Mouse (Mus musculus) CH12.LX (cell line): ENCODE data around the gene Arl15. TPM values are rescaled to one million over a fixed set of nuclear protein-coding genes. Genes with fewer than 3 reads are reported as not detected.

Experiments
- DNase-seq: peaks from one replicate; pipeline ENCODE4 v3.0.0-alpha.2; 2013; ENCODE audit errors: extremely low read depth
- H3K27ac ChIP-seq: 2 replicates; pipeline ENCODE4 v1.5.1; 2012; ENCODE audit warnings: low read depth, mild to moderate bottlenecking, control low read depth, moderate library complexity; ENCODE audit not compliant: insufficient read depth
- H3K27me3 ChIP-seq: replicated peaks from 2 replicates; pipeline ENCODE3; 2012; ENCODE audit warnings: inconsistent platforms
- H3K36me3 ChIP-seq, 2 experiments: replicated peaks in 1 of 2; 2 replicates each; pipeline versions ENCODE3 to v1.6.1; 2012; ENCODE audit warnings: inconsistent platforms in 1 of 2, low read length in 1 of 2, mild to moderate bottlenecking in 1 of 2, mixed read lengths in 1 of 2, moderate library complexity in 1 of 2; ENCODE audit not compliant: control insufficient read depth in 1 of 2, insufficient read depth in 1 of 2
- H3K4me1 ChIP-seq, 2 experiments: 2 replicates each; pipeline ENCODE4 v1.6.1; 2012; ENCODE audit warnings: inconsistent platforms in 1 of 2, moderate library complexity in 1 of 2; ENCODE audit not compliant: insufficient read depth in 2 of 2, control insufficient read depth in 1 of 2
- H3K4me2 ChIP-seq: 2 replicates; pipeline ENCODE4 v1.6.1; 2012; ENCODE audit warnings: low read depth, mild to moderate bottlenecking, control low read depth; ENCODE audit not compliant: poor library complexity, insufficient read depth, severe bottlenecking
- H3K4me3 ChIP-seq, 3 experiments: fragments of 150-350 bp in 1 of 3; sonication (generic) in 1 of 3; replicated peaks in 1 of 3; 2 replicates each; pipeline versions ENCODE3 to v1.5.1; 2011 to 2012; ENCODE audit warnings: low read depth in 2 of 3, low read length in 2 of 3, mild to moderate bottlenecking in 2 of 3, moderate library complexity in 2 of 3, control low read depth in 1 of 3, improper control_type of control experiment in 1 of 3, inconsistent platforms in 1 of 3, mixed read lengths in 1 of 3; ENCODE audit not compliant: poor library complexity in 1 of 3
- H3K79me2 ChIP-seq: replicated peaks from 2 replicates; pipeline ENCODE4 v1.6.1; 2012; ENCODE audit warnings: mild to moderate bottlenecking, moderate library complexity; ENCODE audit not compliant: control insufficient read depth, poor library complexity, insufficient read depth, severe bottlenecking; ENCODE audit errors: extremely low read depth
- H3K9ac ChIP-seq: 2 replicates; pipeline ENCODE4 v1.6.1; 2012; ENCODE audit warnings: low read depth, mild to moderate bottlenecking, control low read depth, moderate library complexity; ENCODE audit not compliant: insufficient read depth
- H3K9me3 ChIP-seq: replicated peaks from 2 replicates; pipeline ENCODE3; 2012; ENCODE audit warnings: low read length, inconsistent platforms, mixed read lengths
- BHLHE40 ChIP-seq: IDR thresholded peaks from 2 replicates; pipeline ENCODE4 v1.6.1; 2011; ENCODE audit warnings: mild to moderate bottlenecking, low read depth, low read length, improper control_type of control experiment
- CHD1 ChIP-seq: IDR thresholded peaks from 2 replicates; pipeline ENCODE4 v1.6.1; 2012; ENCODE audit warnings: low read depth, low read length, improper control_type of control experiment, inconsistent platforms
- CTCF ChIP-seq, 2 experiments: IDR thresholded peaks in 1 of 2; conservative IDR thresholded peaks in 1 of 2; 2 replicates each; pipeline ENCODE4 v1.5.1; 2011 to 2012; ENCODE audit warnings: low read depth in 2 of 2, low read length in 2 of 2, improper control_type of control experiment in 1 of 2, inconsistent platforms in 1 of 2, mild to moderate bottlenecking in 1 of 2, moderate library complexity in 1 of 2
- E2F4 ChIP-seq: IDR thresholded peaks from 2 replicates; pipeline ENCODE4 v1.6.1; 2011; ENCODE audit warnings: low read depth, low read length, improper control_type of control experiment; ENCODE audit not compliant: insufficient replicate concordance
- EP300 ChIP-seq: IDR thresholded peaks from 2 replicates; pipeline ENCODE4 v1.6.1; 2011; ENCODE audit warnings: low read length, improper control_type of control experiment
- ETS1 ChIP-seq: conservative IDR thresholded peaks from 2 replicates; pipeline ENCODE4 v1.6.1; 2012; ENCODE audit warnings: low read depth, mild to moderate bottlenecking, inconsistent platforms, low read length, improper control_type of control experiment, moderate library complexity
- GABPA ChIP-seq: IDR thresholded peaks from 2 replicates; pipeline ENCODE4 v1.6.1; 2012; ENCODE audit warnings: low read depth, low read length, improper control_type of control experiment, inconsistent platforms; ENCODE audit not compliant: insufficient replicate concordance
- IRF4 ChIP-seq: IDR thresholded peaks from 2 replicates; pipeline ENCODE4 v1.6.1; 2014; ENCODE audit warnings: low read depth, mild to moderate bottlenecking, inconsistent platforms, low read length, improper control_type of control experiment
- JUN ChIP-seq: IDR thresholded peaks from 2 replicates; pipeline ENCODE4 v1.6.1; 2011; ENCODE audit warnings: low read depth, mild to moderate bottlenecking, low read length, improper control_type of control experiment, moderate library complexity; ENCODE audit not compliant: insufficient read depth
- JUND ChIP-seq: conservative IDR thresholded peaks from 2 replicates; pipeline ENCODE4 v1.6.1; 2011; ENCODE audit warnings: low read depth, low read length, improper control_type of control experiment
- MAFK ChIP-seq: IDR thresholded peaks from 2 replicates; pipeline ENCODE4 v1.6.1; 2011; ENCODE audit warnings: low read length, improper control_type of control experiment; ENCODE audit not compliant: insufficient replicate concordance
- MAX ChIP-seq: IDR thresholded peaks from 2 replicates; pipeline ENCODE4 v1.6.1; 2011; ENCODE audit warnings: low read length, improper control_type of control experiment
- MAZ ChIP-seq: IDR thresholded peaks from 2 replicates; pipeline ENCODE4 v1.6.1; 2012; ENCODE audit warnings: low read depth, mild to moderate bottlenecking, inconsistent platforms, low read length, improper control_type of control experiment, moderate library complexity
- MEF2A ChIP-seq: IDR thresholded peaks from 2 replicates; pipeline ENCODE4 v1.6.1; 2014; ENCODE audit warnings: low read depth, mild to moderate bottlenecking, inconsistent platforms, low read length, improper control_type of control experiment, borderline replicate concordance
- MXI1 ChIP-seq: IDR thresholded peaks from 2 replicates; pipeline ENCODE4 v1.6.1; 2011; ENCODE audit warnings: mild to moderate bottlenecking, low read depth, low read length, improper control_type of control experiment
- PAX5 ChIP-seq: IDR thresholded peaks from 2 replicates; pipeline ENCODE4 v1.6.1; 2012; ENCODE audit warnings: low read length, inconsistent platforms, mixed read lengths
- POLR2AphosphoS2 ChIP-seq: IDR thresholded peaks from 2 replicates; pipeline ENCODE4 v1.6.1; 2011; ENCODE audit warnings: low read depth, low read length, improper control_type of control experiment
- RAD21 ChIP-seq: IDR thresholded peaks from 2 replicates; pipeline ENCODE4 v1.6.1; 2011; ENCODE audit warnings: low read depth, mild to moderate bottlenecking, low read length, improper control_type of control experiment, moderate library complexity
- SIN3A ChIP-seq: IDR thresholded peaks from 2 replicates; pipeline ENCODE4 v1.6.1; 2012; ENCODE audit warnings: low read length, improper control_type of control experiment, inconsistent platforms
- SMC3 ChIP-seq: IDR thresholded peaks from 2 replicates; pipeline ENCODE4 v1.6.1; 2011; ENCODE audit warnings: low read depth, low read length, improper control_type of control experiment
- TBP ChIP-seq: conservative IDR thresholded peaks from 2 replicates; pipeline ENCODE4 v1.6.1; 2011; ENCODE audit warnings: low read depth, low read length, improper control_type of control experiment
- TCF12 ChIP-seq: IDR thresholded peaks from 2 replicates; pipeline ENCODE4 v1.6.1; 2014; ENCODE audit warnings: low read depth, mild to moderate bottlenecking, inconsistent platforms, low read length, improper control_type of control experiment
- USF1 ChIP-seq: IDR thresholded peaks from 2 replicates; pipeline ENCODE4 v1.6.1; 2014; ENCODE audit warnings: low read depth, mild to moderate bottlenecking, inconsistent platforms, low read length, improper control_type of control experiment
- USF2 ChIP-seq: conservative IDR thresholded peaks from 2 replicates; pipeline ENCODE4 v1.6.1; 2011; ENCODE audit warnings: low read depth, low read length, improper control_type of control experiment
- ZC3H11A ChIP-seq: IDR thresholded peaks from 2 replicates; pipeline ENCODE4 v1.6.1; 2012; ENCODE audit warnings: low read depth, mild to moderate bottlenecking, inconsistent platforms, low read length, improper control_type of control experiment
- ZMIZ1 ChIP-seq: IDR thresholded peaks from 2 replicates; pipeline ENCODE4 v1.6.1; 2012; ENCODE audit warnings: low read depth, mild to moderate bottlenecking, inconsistent platforms, low read length, improper control_type of control experiment
- dilution Hi-C: fragments of 300-500 bp; cut with MboI; formaldehyde crosslinking; loops from 2 replicates; pipeline ENCODE4 v1.14.3; 2020; ENCODE audit warnings: low sequenced_read_pairs; ENCODE audit not compliant: extremely low pct_unique_long_range_greater_than_20kb, extremely low pct_ligation_motif_present
- in situ Hi-C: fragments of 300-500 bp; cut with MboI; formaldehyde crosslinking; loops from 3 replicates; pipeline ENCODE4 v1.14.3; 2019; ENCODE audit warnings: low sequenced_read_pairs, low pct_ligation_motif_present, low pct_unique_long_range_greater_than_20kb, mixed read lengths
- polyA plus RNA-seq: library from polyadenylated mRNA; unstranded; fragments of >175 nt; gene quantifications from 2 replicates; pipeline ENCODE4 v1.2.1, GENCODE M21; 2012; ENCODE audit warnings: low read depth; ENCODE audit not compliant: insufficient read length
- total RNA-seq, 2 experiments: library from RNA; depleted of rRNA; stranded (reverse); fragments of 300-350 nt in 1 of 2; fragments of >200 nt in 1 of 2; gene quantifications; 2 replicates each; pipeline ENCODE4 v1.2.3; 2012 to 2014

The Arl15 gene
- total and polyA plus RNA-seq, 3 experiments: 2.2 to 5.2 (median 4.8) TPM

DNA sequence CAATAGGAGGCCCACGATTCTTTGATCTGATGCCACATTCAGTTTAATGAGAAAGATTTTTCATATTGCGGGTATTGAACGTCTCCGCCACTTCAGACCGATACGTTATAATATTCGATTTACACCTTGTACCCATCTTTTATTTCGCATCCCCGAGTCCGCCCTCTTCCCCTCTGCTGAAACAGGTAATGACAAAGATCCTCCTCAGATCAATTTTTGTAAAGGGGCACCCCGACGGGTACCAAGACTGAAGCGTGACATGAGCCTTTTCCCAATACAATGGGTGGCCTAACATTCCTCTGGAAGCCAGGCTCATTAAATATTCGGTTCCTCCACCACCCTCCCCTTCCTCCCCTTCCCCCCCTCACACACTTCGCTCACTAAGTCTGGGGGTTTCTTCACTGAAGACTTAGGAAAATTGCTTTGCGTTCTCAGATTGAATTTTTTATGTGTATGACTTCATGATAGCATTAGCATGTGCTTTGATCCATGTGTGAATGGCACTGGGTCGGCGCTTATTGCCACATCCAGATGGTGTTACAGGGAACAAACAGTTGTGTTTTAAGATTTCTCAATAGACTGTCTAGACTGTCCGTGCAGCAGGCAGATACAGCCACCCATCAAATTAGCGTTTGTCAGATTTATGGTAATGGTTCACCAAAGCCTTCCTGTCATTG is 85.5 kb downstream of the Arl15 start:
- Histone ChIP-seq H3K36me3 (no peaks in the 10 kb centered on the region), H3K4me2 (no peak overlapping the region), H3K9ac (no peak overlapping the region)
- no peak for DNase-seq
- TF ChIP-seq EP300 (no peak), MAZ (no peak), JUN (no peak), TBP (no peak), MEF2A (no peak), BHLHE40 (no peak), ZMIZ1 (no peak), PAX5 (no peak), SMC3 (no peak), JUND (no peak)
- TF ChIP-seq, all 38 proteins: peak for 0
- Histone ChIP-seq H3K27me3 (no peaks in the 10 kb centered on the region), H3K4me1 (peaks cover 0 to 4% of the 10 kb centered on the region in 2 experiments; a peak in 1 of 4 replicates), H3K27ac (no peak overlapping the region), H3K4me3 (no peak overlapping the region), H3K9me3 (no peaks in the 10 kb centered on the region), H3K79me2 (no peaks in the 10 kb centered on the region; the same call in 1 of the 2 replicates)
- dilution Hi-C loops (no loop called here), in situ Hi-C loops (loop anchor here (25.0 kb wide), 3 partner anchors 208 to 908 kb away; partner anchors contain the start of gene Fst)

DNA sequence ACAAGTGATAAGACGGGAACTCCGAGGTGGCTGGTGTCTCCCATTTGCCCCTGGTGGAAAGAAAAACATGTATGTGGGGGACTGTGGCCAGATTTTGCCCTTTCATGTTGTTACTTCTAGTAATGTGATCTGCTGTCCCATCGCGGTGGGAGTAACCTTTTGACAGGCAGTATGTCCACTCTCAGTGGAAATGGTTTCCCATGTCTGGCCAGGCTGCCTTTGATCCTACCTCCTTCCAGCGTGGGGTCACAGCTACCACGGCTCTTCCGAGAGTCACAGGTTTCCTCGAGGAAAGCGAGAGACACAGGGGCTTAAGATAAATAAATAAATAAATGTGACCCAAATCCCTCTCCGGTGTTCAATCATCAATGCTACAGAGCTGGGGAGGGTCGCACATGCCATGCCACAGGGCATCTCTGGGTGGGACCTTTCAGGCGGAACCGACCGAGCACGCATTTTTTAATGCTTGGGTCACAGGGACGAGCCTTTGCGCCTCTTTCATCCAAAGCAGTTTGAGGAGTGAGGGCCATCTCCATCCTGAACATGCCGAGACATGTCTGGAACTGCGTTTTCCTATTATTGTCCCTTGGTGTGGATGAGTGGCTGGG is 86.4 kb downstream of the Arl15 start:
- Histone ChIP-seq H3K36me3 (no peaks in the 10 kb centered on the region), H3K9me3 (no peaks in the 10 kb centered on the region), H3K27ac (no peak overlapping the region), H3K79me2 (no peaks in the 10 kb centered on the region; the same call in 1 of the 2 replicates)
- in situ Hi-C loops: loop anchor here (25.0 kb wide), 3 partner anchors 207 to 907 kb away; partner anchors contain the start of gene Fst
- TF ChIP-seq ETS1: no peak
- no peak for TF ChIP-seq POLR2AphosphoS2
- no peak for TF ChIP-seq RAD21
- TF ChIP-seq EP300: no peak
- no peak for TF ChIP-seq CTCF (conservative IDR thresholded peaks at IDR 0.05 in 1 of 2, IDR thresholded peaks at IDR 0.05 in 1 of 2; ENCODE audit: low read depth in 2 of 2, low read length in 2 of 2)
- TF ChIP-seq IRF4: no peak
- TF ChIP-seq TCF12: no peak
- no peak for TF ChIP-seq JUN
- TF ChIP-seq CHD1: no peak
- TF ChIP-seq MAFK: no peak
- TF ChIP-seq MXI1: no peak
- TF ChIP-seq USF1: no peak
- TF ChIP-seq E2F4: no peak
- TF ChIP-seq GABPA: no peak
- TF ChIP-seq MEF2A: no peak
- no peak for TF ChIP-seq ZC3H11A
- TF ChIP-seq SIN3A: no peak
- no peak for TF ChIP-seq USF2
- TF ChIP-seq MAX: no peak
- no peak for TF ChIP-seq BHLHE40
- TF ChIP-seq, all 38 proteins: peak for 0
- H3K4me3 ChIP-seq: no peak overlapping the region
- no peak overlapping the region for H3K9ac ChIP-seq
- no peaks in the 10 kb centered on the region for H3K27me3 ChIP-seq
- dilution Hi-C loops: no loop called here
- H3K4me2 ChIP-seq: no peak overlapping the region
- DNase-seq: no peak
- H3K4me1 ChIP-seq: peaks cover 0 to 4% of the 10 kb centered on the region in 2 experiments; a peak in 1 of 4 replicates
